8 mouse cellular contexts compared by ENCODE assay signal in the genomic region with DNA sequence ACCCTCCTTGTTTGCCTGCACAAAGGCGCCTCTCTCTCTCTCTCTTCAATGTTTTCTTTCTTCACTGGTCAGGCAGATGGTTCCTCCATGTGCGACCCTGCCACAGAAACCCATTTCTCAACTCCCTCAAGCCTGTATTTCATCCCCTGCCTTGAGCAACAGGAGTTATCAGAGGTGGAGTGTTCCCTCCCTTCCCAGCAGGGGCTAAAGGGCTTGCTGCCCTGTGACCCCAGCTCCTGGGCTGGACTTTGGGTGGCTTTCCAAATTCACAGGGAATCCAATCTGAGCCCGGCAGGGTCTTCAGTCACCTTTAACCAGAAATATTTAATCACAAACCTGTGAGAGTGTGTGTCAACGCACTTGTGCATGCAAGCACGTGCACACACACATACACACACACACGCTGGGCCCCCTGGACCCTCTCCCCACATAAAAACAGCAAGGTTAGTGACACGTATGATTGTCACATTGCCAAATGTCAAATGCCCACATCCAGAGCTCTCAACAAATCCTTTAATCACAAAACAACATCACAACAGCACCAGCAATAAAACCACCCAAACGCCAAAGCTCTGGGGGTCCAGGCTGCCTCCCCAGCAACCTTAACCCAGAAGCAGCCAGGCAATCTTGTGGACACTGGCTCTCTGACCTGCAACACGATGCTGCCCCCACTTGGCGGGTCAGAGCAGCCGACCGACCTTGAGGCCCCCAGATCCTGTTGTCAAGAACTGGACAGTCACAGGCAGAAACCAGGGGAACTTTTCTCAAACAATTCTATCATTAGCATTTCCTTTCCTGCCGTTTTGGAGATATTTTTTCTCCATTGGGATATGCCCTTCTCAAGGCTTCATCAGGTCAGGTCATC. TPM values are rescaled to one million over a fixed set of nuclear protein-coding genes. Genes with fewer than 3 reads are reported as not detected.
DNase-seq lines count a peak whose midpoint lies in the region; TF ChIP-seq lines count a peak whose summit lies in the region.

No protein-coding gene starts in this region.

- no peak overlapping the region for H3K27ac ChIP-seq in left cerebral cortex, adult 2 months
- peak overlapping the region; percentile 76 for H3K27ac ChIP-seq in embryonic facial prominence, embryonic 10.5 days (replicated peaks)

- peak; percentile 27 to 28 for DNase-seq in cerebellum, postnatal 14 days
- no peak for DNase-seq in cerebellum, adult 18-20 months
- peak in 1 of 2 experiments; percentile 8 for DNase-seq in left cerebral cortex, adult 2 months (ENCODE audit: extremely low spot score in 1 of 2, low spot score in 2 of 2)
- no peak for DNase-seq in left cerebral cortex, postnatal 25 days (ENCODE audit: low spot score in 2 of 2)
- peak; percentile 60 for DNase-seq in embryonic facial prominence, embryonic 10.5 days (ENCODE audit: low spot score)
- DNase-seq in lung, postnatal 14 days = peak; percentile 14
- no peak for DNase-seq in Muller cell, postnatal 12 days (ENCODE audit: inconsistent ontology term)
- no peak for DNase-seq in frontal cortex, postnatal 10 days (ENCODE audit: low spot score in 2 of 2)

- peaks cover 27% of the 10 kb centered on the region for H3K9me3 ChIP-seq in embryonic facial prominence, embryonic 10.5 days

- H3K4me1 ChIP-seq in embryonic facial prominence, embryonic 10.5 days = peaks cover 47% of the 10 kb centered on the region

- no peak overlapping the region for H3K4me3 ChIP-seq in left cerebral cortex, adult 2 months
- H3K4me3 ChIP-seq in embryonic facial prominence, embryonic 10.5 days = no peak overlapping the region

- intact Hi-C loops in left cerebral cortex, adult 2 months (cut with DNase I) = loop anchor here (5.0 kb wide), 1 partner anchor 172 kb away; no protein-coding TSS in a partner anchor
- intact Hi-C loops in left cerebral cortex, postnatal 25 days (cut with DNase I) = loop anchor here (5.0 kb wide), 1 partner anchor 172 kb away; no protein-coding TSS in a partner anchor

- peaks cover 22% of the 10 kb centered on the region; the same call in 1 of the 2 replicates for H3K27me3 ChIP-seq in embryonic facial prominence, embryonic 10.5 days (replicated peaks; ENCODE audit: low read depth, poor library complexity, severe bottlenecking)

- H3K36me3 ChIP-seq in embryonic facial prominence, embryonic 10.5 days (replicated peaks) = peaks cover 98% of the 10 kb centered on the region

- TF ChIP-seq CTCF in left cerebral cortex, adult 2 months (IDR thresholded peaks at IDR 0.05) = peak; percentile 25

- 45% methylated on average over 13 of the region's 13 CpGs for WGBS in embryonic facial prominence, embryonic 10.5 days

RNA-seq across cellular contexts. Expression of a gene that starts 8.7 kb away (rescaled TPM):
- under 1 TPM; 0.16 to 0.40 TPM for total RNA-seq in left cerebral cortex, adult 2 months (2021)
- under 1 TPM; 0.18 to 0.34 TPM for total RNA-seq in left cerebral cortex, postnatal 25 days (2021)
- polyA plus RNA-seq in embryonic facial prominence, embryonic 10.5 days (2016; fragmentation: Nextera tagmentation; extraction: Ambion mirVana) = 0.87 and 0.88 TPM in 2 replicates

Comparison
In these comparisons a context has a peak if more than half of its experiments do, and no peak if none do; other contexts are left out.
1. DNase-seq: peak in cerebellum, postnatal 14 days (2 of 2), embryonic facial prominence, embryonic 10.5 days (single experiment) and lung, postnatal 14 days (single experiment); none in cerebellum, adult 18-20 months (0 of 2), left cerebral cortex, postnatal 25 days (0 of 2), Muller cell, postnatal 12 days (single experiment) and frontal cortex, postnatal 10 days (0 of 2).